Mouse (Mus musculus): ENCODE measurements around the gene Mylip. TPM values are rescaled to one million over a fixed set of nuclear protein-coding genes. Genes with fewer than 3 reads are reported as not detected.

The Mylip gene
- polyA plus RNA-seq, 1 experiment: 6.4 TPM

DNA sequence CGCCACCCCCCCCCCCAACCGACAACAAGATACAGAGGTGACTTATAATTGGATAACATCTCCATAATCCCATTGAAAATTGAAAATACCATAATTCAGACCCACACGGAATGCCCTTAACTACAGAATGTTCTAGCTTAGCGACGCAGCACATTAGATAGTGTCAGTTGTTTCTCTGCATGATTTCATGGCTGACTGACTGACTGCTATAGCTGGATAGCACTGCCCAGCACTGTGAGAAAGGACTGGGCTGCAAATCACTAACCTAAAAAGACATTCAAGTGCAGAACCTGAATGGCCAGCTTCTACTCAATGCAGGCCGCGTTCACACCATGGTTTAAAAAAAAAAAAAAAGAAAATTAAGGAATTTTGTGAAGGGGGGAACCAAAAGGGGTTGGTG, 62.9 kb downstream of the Mylip start:
- no peaks in the 10 kb centered on the region for H3K4me1 ChIP-seq (ENCODE audit: control insufficient read depth, insufficient read depth, low read length)
- H3K27ac ChIP-seq (ENCODE audit: insufficient read depth, low read length): no peak overlapping the region
- no peak overlapping the region for H3K4me3 ChIP-seq (ENCODE audit: low read depth, low read length)
- no peak overlapping the region for H3K9ac ChIP-seq (ENCODE audit: low read depth, poor library complexity, severe bottlenecking)
- TF ChIP-seq EP300 (IDR thresholded peaks at IDR 0.05; ENCODE audit: insufficient read depth, low read depth, low read length) (no peak), CTCF (IDR thresholded peaks at IDR 0.05; ENCODE audit: low read depth, low read length) (no peak)
- H3K36me3 ChIP-seq (ENCODE audit: control insufficient read depth, insufficient read depth, low read length, poor library complexity, severe bottlenecking): no peaks in the 10 kb centered on the region
- no peaks in the 10 kb centered on the region for H3K27me3 ChIP-seq (ENCODE audit: control insufficient read depth, insufficient read depth, low read length, poor library complexity, severe bottlenecking)
- H3K9me3 ChIP-seq (replicated peaks; ENCODE audit: control insufficient read depth, insufficient read depth, low read length, poor library complexity, severe bottlenecking): no peaks in the 10 kb centered on the region

DNA sequence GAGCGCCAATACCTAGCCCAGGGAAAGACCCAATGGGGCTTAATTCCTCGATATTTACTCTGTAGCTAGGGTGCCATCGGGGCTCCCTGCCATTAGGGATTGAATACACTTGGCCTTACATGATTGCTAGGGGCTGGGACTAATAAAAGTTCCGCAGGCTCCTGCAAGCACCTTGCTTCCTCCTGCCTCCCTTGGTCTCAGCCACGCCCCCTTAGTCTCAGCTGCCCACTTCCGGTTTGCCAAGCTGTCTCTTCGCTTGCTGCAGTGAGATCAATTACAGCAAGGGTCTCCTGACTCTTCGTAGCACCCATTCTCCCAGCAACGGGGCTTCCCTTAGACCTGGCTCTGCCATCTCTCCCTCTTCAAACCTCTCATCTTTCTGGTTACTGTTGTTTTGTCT, 63.5 kb downstream of the Mylip start:
- no peak for TF ChIP-seq EP300 (IDR thresholded peaks at IDR 0.05; ENCODE audit: insufficient read depth, low read depth, low read length)
- no peak for TF ChIP-seq CTCF (IDR thresholded peaks at IDR 0.05; ENCODE audit: low read depth, low read length)
- TF ChIP-seq POLR2A (IDR thresholded peaks at IDR 0.05; ENCODE audit: insufficient read depth, low read length): no peak
- Histone ChIP-seq H3K27me3 (ENCODE audit: control insufficient read depth, insufficient read depth, low read length, poor library complexity, severe bottlenecking) (no peaks in the 10 kb centered on the region), H3K9ac (ENCODE audit: low read depth, poor library complexity, severe bottlenecking) (no peak overlapping the region), H3K4me1 (ENCODE audit: control insufficient read depth, insufficient read depth, low read length) (no peaks in the 10 kb centered on the region), H3K36me3 (ENCODE audit: control insufficient read depth, insufficient read depth, low read length, poor library complexity, severe bottlenecking) (no peaks in the 10 kb centered on the region), H3K27ac (ENCODE audit: insufficient read depth, low read length) (no peak overlapping the region), H3K4me3 (ENCODE audit: low read depth, low read length) (no peak overlapping the region), H3K9me3 (replicated peaks; ENCODE audit: control insufficient read depth, insufficient read depth, low read length, poor library complexity, severe bottlenecking) (no peaks in the 10 kb centered on the region)

DNA sequence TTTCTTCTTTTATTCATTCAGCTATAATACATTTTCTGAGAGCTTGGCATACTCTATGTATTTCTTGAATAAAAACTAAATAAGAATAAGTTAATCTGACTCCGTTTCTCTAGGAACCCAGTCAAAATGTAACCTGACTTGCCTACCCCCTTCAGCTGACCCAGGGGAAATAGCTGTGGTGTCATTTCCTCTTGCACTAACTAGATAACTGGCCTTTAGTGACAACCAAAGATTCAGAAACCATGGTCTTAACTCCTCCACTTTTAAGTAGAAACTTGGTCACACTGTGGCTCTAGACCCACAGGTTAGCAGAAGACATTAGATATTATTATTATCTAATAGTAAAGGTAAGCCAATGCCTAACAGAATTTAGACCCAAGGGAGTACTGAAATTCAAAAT, 64.5 kb downstream of the Mylip start:
- Histone ChIP-seq H3K36me3 (ENCODE audit: control insufficient read depth, insufficient read depth, low read length, poor library complexity, severe bottlenecking) (no peaks in the 10 kb centered on the region), H3K27me3 (ENCODE audit: control insufficient read depth, insufficient read depth, low read length, poor library complexity, severe bottlenecking) (no peaks in the 10 kb centered on the region), H3K27ac (ENCODE audit: insufficient read depth, low read length) (no peak overlapping the region), H3K9ac (ENCODE audit: low read depth, poor library complexity, severe bottlenecking) (no peak overlapping the region), H3K9me3 (replicated peaks; ENCODE audit: control insufficient read depth, insufficient read depth, low read length, poor library complexity, severe bottlenecking) (no peaks in the 10 kb centered on the region; the same call in 1 of the 2 replicates), H3K4me1 (ENCODE audit: control insufficient read depth, insufficient read depth, low read length) (no peaks in the 10 kb centered on the region), H3K4me3 (ENCODE audit: low read depth, low read length) (no peak overlapping the region)
- no peak for TF ChIP-seq EP300 (IDR thresholded peaks at IDR 0.05; ENCODE audit: insufficient read depth, low read depth, low read length)
- no peak for TF ChIP-seq POLR2A (IDR thresholded peaks at IDR 0.05; ENCODE audit: insufficient read depth, low read length)
- TF ChIP-seq CTCF (IDR thresholded peaks at IDR 0.05; ENCODE audit: low read depth, low read length): no peak

DNA sequence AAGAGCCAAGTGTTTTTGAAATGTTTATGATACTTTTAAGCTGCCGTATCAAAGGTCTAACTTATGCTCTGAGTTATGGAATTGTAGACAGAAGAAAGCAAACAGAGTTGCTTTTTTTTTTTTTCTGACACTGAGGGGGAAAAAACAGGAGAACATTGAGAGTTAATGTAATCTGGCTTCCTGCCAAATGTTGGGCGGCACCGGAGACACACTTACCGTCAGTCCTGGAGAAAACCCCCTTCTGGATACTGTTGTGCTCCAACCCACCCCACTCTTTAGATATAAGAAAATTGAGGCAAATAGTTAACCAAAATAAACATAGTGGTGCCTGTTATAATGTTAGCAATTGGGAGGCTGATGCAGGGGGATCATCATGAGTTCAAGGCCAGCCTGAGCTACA, 65.1 kb downstream of the Mylip start:
- Histone ChIP-seq H3K27me3 (ENCODE audit: control insufficient read depth, insufficient read depth, low read length, poor library complexity, severe bottlenecking) (no peaks in the 10 kb centered on the region), H3K4me3 (ENCODE audit: low read depth, low read length) (no peak overlapping the region), H3K4me1 (ENCODE audit: control insufficient read depth, insufficient read depth, low read length) (no peaks in the 10 kb centered on the region), H3K9ac (ENCODE audit: low read depth, poor library complexity, severe bottlenecking) (no peak overlapping the region), H3K9me3 (replicated peaks; ENCODE audit: control insufficient read depth, insufficient read depth, low read length, poor library complexity, severe bottlenecking) (no peaks in the 10 kb centered on the region; the same call in 1 of the 2 replicates), H3K27ac (ENCODE audit: insufficient read depth, low read length) (no peak overlapping the region), H3K36me3 (ENCODE audit: control insufficient read depth, insufficient read depth, low read length, poor library complexity, severe bottlenecking) (no peaks in the 10 kb centered on the region)
- TF ChIP-seq POLR2A (IDR thresholded peaks at IDR 0.05; ENCODE audit: insufficient read depth, low read length) (no peak), EP300 (IDR thresholded peaks at IDR 0.05; ENCODE audit: insufficient read depth, low read depth, low read length) (no peak), CTCF (IDR thresholded peaks at IDR 0.05; ENCODE audit: low read depth, low read length) (no peak)

DNA sequence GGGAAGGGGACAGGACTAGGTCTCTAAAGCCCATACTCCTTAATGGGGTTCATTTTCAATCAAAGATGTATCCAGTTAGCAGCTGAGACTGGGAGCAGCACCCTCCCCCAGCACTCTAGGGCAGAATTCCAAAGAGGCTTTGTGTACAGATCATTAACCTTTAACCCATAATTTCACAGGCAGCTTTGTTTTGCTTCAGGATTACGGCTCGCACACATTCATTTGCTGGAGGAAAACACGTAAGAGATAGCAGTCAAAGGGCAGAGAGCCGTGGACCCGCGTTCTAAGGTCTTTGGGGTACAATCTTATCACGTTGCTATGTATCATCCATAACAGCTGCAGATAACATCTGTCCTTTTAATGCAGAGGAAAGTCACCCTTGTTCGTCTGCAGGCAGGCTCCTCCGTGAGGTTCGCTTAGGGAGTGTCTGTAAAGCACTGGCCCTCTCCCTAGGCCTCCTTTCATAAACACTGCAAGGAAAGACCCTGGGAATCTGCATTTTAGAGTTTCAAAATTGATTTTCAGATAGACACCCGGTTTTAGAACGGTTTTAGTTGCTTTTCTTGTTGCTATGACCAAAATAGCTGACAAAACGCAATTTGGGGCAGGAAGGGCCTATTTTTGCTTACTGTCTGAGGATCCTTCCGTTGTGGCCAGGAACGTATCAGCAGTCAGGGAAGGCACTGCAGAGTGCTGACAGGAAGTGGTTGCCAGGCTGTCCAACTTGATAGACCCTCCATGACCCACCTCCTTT, 65.7 kb downstream of the Mylip start:
- H3K27me3 ChIP-seq (ENCODE audit: control insufficient read depth, insufficient read depth, low read length, poor library complexity, severe bottlenecking): no peaks in the 10 kb centered on the region
- H3K27ac ChIP-seq (ENCODE audit: insufficient read depth, low read length): no peak overlapping the region
- TF ChIP-seq CTCF (IDR thresholded peaks at IDR 0.05; ENCODE audit: low read depth, low read length) (no peak), EP300 (IDR thresholded peaks at IDR 0.05; ENCODE audit: insufficient read depth, low read depth, low read length) (no peak), POLR2A (IDR thresholded peaks at IDR 0.05; ENCODE audit: insufficient read depth, low read length) (no peak)
- no peaks in the 10 kb centered on the region for H3K36me3 ChIP-seq (ENCODE audit: control insufficient read depth, insufficient read depth, low read length, poor library complexity, severe bottlenecking)
- no peak overlapping the region for H3K9ac ChIP-seq (ENCODE audit: low read depth, poor library complexity, severe bottlenecking)
- no peaks in the 10 kb centered on the region; the same call in 1 of the 2 replicates for H3K9me3 ChIP-seq (replicated peaks; ENCODE audit: control insufficient read depth, insufficient read depth, low read length, poor library complexity, severe bottlenecking)
- no peaks in the 10 kb centered on the region for H3K4me1 ChIP-seq (ENCODE audit: control insufficient read depth, insufficient read depth, low read length)
- no peak overlapping the region for H3K4me3 ChIP-seq (ENCODE audit: low read depth, low read length)

DNA sequence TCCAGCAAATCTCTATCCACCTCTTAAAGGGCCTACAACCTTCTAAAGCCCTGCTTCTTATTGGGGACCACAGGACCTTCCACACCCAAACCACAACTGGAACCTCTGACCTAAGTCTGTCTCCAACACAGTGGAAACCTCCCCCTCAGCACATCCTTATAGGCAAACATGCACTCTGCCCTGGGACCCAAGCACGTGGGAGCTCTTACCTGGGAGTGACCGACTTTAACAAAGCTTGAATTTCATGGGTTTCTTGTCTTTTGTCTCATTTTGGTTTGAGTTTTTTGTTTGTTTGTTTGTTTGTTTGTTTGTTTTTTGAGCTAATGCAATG, 66.3 kb downstream of the Mylip start:
- Histone ChIP-seq H3K4me1 (ENCODE audit: control insufficient read depth, insufficient read depth, low read length) (no peaks in the 10 kb centered on the region), H3K9me3 (replicated peaks; ENCODE audit: control insufficient read depth, insufficient read depth, low read length, poor library complexity, severe bottlenecking) (no peaks in the 10 kb centered on the region; the same call in 1 of the 2 replicates), H3K27me3 (ENCODE audit: control insufficient read depth, insufficient read depth, low read length, poor library complexity, severe bottlenecking) (no peaks in the 10 kb centered on the region), H3K27ac (ENCODE audit: insufficient read depth, low read length) (no peak overlapping the region), H3K9ac (ENCODE audit: low read depth, poor library complexity, severe bottlenecking) (no peak overlapping the region), H3K36me3 (ENCODE audit: control insufficient read depth, insufficient read depth, low read length, poor library complexity, severe bottlenecking) (no peaks in the 10 kb centered on the region), H3K4me3 (ENCODE audit: low read depth, low read length) (no peak overlapping the region)
- TF ChIP-seq CTCF (IDR thresholded peaks at IDR 0.05; ENCODE audit: low read depth, low read length) (no peak), POLR2A (IDR thresholded peaks at IDR 0.05; ENCODE audit: insufficient read depth, low read length) (no peak), EP300 (IDR thresholded peaks at IDR 0.05; ENCODE audit: insufficient read depth, low read depth, low read length) (no peak)

Measured in ES-Bruce4 (cell line).